Mouse (Mus musculus): ENCODE measurements around the gene Ica1. TPM values are rescaled to one million over a fixed set of nuclear protein-coding genes. Genes with fewer than 3 reads are reported as not detected.

Ica1 gene
- total RNA-seq, 2 experiments from 2014 or later: 54.6 to 57.9 TPM

DNA sequence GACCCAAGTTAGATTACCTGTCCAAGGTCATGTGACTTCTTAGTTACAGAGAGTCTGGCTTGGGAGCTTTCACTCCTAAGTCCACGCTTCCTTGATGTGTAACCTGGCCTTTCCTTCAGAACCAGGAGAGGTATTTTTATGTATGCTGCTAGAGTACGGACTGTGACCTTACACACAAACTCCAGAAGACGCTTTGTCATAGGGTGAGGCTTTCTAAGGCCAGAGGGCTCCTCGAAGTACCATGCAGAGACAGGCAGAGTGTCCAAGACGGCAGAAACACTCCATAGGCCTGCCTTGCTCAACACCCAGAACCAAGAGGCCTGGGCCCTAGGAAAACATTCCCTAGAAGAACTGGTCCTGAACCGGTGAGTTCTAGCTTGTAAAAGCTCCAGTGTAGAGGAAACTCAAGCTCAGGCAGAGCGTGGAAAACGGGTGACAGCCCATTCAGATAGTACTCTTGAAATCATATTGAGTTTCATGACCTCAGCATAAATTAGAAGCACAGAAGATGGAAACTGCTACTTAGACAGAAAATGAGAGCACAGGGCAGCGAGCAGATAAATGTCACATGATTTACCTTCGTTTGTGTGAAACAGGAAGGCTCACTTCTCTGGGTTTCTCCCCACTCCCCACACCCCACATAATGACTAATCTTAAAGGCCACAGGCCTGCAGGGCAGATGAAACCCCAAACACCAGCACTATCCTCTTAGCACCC, 129.9 kb downstream of the Ica1 start:
- DNase-seq (ENCODE audit: low spot score in 2 of 2): no peak

DNA sequence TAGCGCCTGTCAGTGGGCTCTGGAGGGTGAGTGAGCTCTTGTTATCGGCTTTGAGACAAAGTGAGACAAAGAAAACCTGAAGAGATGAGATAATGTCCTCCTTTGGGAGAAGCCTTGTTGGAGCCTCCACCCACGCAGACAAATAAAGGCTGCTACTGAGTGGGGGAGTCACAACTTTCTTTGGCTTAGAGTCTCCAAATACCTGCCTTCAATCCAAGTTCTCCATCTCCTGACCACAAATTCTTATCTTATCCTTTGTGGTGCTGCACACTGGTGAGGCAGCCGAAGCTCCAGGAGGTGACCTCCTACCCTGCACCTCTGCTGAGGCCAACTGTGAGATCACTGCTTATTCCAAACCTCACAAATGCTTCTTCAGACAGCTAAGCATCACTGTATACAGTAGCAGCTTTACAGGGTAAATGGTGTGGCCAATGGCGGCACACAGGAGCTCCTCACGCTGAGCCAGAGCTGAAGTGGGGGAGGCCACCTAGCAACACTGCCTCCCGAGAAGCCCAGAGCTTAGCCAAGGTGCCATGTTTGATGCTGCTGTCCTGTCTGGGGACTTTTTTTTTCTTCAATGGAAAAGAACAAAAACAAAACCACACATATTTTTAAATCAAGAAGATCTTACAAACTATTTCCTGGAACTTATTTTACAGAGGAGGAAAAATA, 130.6 kb downstream of the Ica1 start:
- DNase-seq (ENCODE audit: low spot score in 2 of 2): no peak

DNA sequence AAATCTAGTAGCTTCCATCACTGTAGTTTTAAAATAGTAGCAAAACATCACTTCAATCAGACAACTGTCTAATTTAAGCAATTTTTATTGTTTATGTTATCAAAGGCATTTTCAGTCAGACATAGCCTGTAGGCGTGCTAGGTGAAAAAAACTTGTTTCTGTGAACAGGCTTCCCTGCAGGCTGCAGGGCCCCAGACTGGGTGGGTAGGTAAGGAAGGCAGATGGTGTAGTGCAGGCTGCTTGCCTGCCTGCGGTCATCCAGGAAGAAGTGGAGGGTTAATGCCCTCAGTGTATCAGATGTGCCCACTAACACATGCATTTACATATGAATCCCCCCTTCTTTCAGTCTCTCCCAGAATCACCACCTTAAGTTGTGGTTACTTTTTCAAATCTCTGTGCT, 132.6 kb downstream of the Ica1 start:
- peak in 1 of 2 experiments; percentile 35 for DNase-seq (ENCODE audit: low spot score in 2 of 2)

DNA sequence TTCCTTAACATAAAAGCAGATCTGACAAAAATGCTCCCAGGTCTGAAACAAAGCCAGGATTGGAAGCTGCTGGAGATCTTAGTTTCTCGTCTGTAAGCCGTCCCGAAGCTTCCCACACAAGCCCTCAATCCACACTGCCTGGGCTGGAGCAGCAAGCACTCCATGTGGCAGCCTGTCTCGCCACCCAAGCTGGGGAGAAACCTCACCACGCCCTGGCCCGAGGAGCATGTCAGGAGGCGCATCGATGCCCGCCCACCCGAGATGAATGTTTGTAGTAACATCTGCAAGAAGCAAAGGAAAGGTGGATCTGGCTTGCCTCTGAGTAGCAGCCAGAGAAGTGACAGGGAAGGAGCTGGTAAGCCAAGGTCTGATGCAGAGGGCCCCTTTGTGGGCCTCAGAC, 133.6 kb downstream of the Ica1 start:
- peak in 1 of 2 experiments; percentile 39 for DNase-seq (ENCODE audit: low spot score in 2 of 2)

DNA sequence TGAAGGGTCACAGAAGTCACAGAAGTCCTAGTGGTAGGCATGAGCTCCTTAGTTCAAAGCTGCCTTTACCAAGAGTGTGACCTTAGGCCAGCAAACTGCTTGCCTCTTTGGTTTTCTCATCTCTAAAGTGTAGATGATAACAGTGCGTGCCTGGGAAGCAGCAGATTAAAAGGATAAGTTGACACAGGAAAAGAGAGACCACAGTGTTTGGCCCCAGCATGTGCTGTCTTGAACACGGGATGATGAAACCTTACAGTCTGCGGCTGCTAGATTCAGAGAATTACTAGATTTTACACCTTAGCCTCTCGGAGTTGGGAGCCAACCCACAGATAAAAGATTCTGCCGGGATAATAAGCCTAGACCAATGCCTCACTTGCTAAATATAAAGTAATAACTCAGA, 137.4 kb downstream of the Ica1 start:
- no peak for DNase-seq (ENCODE audit: low spot score in 2 of 2)

DNA sequence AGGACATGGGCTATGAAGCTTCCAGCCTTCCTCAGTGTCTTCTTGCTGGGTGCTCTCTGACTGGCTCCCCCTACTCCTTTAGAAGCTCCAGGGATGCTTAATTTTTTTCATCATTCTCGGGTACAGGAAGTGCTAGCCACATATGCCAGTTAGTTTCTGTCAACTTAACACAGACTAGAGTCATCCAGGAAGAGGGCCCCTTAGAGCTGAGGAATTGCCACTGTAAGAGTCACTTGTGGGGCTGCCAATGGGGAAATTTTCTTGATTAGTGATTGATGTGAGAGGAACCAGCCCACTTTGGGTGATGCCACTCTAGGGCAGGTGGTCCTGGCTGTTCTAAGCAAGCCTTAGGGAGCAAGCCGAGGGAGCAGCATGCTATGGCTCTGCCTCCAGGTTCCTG, 138.8 kb downstream of the Ica1 start:
- no peak for DNase-seq (ENCODE audit: low spot score in 2 of 2)

DNA sequence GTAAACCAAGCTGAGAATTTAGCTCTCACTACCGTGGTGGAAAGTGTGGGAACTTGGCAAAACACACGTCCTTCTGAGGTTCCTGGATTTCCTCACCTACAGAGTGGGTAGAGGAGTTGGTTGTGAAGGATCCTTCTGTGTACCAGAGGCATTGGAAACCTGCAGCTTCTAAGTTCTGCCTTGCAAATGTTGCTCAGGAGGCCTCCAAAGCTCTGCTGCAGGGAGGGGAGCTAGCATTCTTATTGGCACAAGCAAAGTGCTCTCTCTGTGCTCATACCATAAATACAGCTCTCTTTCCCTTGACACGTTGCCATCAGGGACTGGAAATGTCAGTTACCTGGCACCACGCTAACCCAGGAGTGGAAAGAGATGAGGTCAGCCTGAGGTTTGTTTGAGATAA, 139.4 kb downstream of the Ica1 start:
- DNase-seq (ENCODE audit: low spot score in 2 of 2): peak in 1 of 2 experiments; percentile 31

DNA sequence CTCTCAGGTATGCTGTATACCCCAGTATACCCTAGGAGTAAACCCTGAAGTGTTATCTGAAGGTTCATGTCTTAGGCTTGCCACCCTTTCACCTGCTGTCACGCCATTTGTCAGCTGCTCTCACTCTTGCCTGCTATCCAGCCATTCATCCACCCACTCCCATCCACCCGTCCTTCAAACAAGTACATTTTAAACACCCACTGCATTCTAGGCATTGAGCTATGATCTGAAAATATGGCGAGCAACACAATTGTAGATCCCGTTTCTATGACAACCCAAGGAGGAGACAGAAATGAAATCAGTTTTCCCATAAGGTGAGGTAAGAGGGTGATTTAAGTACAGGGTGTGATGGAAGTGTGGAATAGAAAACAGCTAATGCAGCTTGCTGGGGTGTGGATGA, 140.2 kb downstream of the Ica1 start:
- peak; percentile 31 to 69 for DNase-seq (ENCODE audit: low spot score in 2 of 2)

DNA sequence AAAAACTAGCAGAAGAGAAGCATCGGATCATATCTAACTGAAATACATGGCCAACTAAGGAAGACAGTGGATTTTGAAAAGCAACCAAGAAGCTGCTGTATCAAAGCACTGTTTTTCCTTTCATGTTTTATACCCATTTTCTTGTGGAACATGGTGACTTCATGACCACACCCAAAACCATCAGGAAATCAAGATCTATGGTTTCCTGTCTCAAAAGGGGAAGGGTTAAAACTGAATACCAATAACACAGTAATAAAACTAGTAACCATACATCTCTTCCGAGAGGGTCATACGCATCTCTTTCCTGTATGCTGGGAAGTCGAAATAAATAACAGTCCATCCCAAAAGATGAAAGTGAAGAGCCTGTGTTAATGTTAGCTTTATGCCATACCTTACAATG, 145.6 kb downstream of the Ica1 start:
- DNase-seq (ENCODE audit: low spot score in 2 of 2): no peak

DNA sequence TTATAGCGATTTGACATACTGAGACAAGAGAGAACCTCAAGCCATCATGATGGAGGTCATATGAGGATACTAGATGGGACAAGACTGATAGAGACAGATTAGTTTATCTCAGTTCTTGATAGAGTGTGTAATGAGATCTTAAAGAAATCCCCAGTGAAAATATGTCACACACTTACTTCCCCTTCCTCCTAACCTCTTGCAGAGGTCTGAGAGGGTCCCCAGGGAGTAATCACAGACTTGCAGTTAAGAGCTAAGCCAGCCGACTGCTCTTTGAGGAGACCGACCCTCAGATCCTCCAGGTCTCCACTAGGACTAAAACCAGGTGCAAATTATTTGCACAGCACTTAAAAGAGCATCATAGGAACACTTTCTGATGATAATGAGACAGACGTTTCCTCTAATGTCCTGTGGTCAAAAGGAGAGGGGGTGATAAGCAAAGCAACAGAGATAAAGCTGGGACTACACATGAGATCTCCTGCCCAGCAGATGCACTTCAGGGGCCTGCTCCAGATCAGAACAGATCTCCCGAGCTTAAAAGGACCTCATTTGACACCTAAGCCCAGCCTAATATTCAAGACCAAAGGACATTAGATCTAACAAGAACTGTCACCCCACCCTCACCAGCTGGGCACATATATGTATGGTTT, 146.2 kb downstream of the Ica1 start:
- no peak for DNase-seq (ENCODE audit: low spot score in 2 of 2)

DNA sequence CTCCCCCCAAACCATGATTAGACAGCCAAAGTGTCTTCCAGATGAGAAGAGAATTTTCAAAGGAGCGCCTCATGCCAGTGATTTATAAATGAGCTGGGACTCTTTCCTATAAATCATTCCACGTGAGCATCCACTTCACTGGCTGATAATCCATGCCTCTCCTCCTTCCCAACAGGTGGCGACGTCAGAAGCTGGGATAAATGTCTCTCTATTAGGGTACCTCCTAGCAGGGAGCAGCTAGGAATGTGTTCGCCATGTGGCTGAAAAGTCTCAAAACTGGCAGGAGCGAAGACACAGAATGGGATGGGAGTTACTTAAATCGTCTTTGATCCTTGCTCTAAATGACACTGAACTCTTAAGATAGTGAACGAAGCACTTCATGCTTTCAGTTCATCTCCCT, 146.9 kb downstream of the Ica1 start:
- no peak for DNase-seq (ENCODE audit: low spot score in 2 of 2)

DNA sequence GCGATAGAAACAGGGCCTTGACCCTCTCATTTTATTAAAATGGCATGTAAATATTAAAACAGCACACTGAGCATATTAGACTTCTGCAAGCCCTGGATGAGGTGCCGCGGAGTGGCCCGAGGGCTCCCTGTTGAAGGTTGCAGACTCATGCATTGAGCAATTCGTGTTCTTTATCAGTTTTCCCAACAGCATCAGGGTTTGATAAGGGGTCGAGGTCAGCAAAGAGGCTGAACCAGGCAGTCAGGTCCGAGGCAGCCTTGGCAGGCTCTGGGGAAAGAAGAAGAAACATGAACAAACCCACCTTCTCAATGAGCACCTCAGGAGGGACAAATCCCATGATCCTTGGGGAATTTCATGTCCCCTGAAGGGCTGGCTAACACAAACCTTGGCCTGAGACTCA, 147.8 kb downstream of the Ica1 start:
- no peak for DNase-seq (ENCODE audit: low spot score in 2 of 2)

DNA sequence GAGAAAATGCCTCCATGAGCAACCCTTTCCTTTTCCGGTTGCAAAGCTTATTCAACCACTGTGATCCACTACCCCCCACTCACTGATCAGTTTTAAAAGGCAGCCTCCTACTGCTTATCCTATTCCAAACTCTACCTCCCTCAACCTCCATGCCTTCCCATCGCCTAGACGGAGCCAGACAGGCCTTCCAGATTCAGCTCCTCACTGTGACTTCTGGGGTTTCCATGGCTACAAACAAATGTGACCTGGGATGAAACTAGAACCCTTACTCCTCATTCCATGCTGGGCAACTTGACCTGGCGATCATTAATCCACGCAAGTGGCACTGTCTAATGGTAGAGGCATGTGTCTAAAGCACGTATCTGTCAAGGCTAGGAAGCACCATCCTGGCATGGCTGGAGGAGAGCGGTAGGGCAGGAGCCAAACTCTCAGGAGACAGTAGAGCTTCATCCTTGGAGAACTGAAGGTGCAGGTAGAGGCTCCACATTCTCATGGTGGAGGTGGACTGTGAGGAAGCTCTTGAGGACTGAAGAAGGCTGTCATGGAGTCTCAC, 149.5 kb downstream of the Ica1 start:
- no peak for DNase-seq (ENCODE audit: low spot score in 2 of 2)

DNA sequence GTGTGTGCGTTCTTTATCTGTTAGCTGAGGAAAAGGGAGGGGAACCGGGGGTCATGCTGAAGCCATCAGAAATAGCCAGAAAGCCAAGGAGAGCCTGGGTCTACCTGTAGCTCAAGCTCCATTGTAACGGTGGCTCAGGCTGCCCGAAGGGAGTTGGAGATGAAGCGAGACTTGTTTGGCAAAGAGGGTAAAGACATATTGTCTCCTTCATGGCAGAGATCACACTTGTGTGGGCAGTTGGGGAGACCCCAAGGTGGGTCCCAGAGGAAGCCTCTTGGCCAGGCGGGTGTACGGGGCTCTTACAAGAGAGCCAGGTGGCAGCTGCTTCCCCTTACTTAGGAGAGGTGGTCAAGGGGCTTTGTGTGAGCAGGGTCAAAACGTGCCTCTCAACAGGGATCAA, 150.1 kb downstream of the Ica1 start:
- no peak for DNase-seq (ENCODE audit: low spot score in 2 of 2)

DNA sequence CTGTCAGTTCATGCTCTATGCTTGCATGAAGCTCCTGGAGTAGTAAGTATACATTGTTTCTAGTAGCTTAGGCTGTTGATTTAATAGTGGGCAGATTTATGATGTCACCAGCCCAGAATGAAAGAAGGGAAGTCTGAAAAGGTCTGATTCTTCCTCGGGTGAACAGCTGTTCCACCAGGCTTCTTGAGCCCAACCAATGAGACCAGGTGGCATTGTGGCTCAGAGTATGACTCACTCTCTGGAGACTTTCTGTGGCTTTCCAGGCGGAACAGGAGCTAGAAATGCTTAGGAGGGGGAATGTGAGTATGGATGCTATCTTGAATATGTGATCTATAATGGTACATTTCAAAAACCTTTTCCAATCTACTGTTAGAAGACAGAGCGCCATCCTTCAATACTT, 155.2 kb downstream of the Ica1 start:
- DNase-seq (ENCODE audit: low spot score in 2 of 2): no peak

DNA sequence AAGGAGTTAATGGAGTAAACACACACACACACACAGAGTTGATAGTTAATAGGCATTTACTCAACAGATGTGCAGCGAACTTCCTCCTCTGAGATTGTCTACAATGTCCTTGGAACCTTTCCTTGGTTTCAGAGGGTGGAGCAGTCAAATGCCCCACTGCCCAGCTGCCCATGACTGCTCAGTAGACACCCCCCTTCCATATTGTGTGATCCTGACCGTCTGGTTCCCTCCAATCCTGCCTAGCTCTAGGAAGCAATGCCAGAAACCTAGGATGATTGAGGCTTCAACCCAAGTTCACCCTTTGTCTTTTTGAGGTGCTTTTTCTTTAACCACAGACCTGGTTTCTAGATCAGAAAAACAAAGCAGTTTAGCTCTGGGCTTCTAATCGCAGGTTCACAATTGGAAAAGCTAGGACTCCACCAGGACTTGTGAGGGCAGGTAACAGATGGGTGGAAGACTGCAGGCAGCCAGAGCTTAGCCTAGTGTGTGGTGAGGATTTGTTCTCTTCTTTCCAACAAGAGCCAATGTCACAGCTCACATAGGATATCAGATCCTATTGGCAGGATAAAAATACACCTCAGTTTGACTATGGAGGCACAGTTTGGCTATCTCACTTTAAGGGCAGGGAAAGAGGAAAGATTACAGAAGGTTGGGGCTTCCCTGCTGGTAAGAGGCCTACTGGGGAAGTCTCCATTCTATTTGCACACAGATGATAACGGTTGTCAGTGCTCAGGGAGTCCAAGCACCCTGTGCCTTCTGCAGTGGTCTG, 158.5 kb downstream of the Ica1 start:
- DNase-seq (ENCODE audit: low spot score in 2 of 2): no peak

DNA sequence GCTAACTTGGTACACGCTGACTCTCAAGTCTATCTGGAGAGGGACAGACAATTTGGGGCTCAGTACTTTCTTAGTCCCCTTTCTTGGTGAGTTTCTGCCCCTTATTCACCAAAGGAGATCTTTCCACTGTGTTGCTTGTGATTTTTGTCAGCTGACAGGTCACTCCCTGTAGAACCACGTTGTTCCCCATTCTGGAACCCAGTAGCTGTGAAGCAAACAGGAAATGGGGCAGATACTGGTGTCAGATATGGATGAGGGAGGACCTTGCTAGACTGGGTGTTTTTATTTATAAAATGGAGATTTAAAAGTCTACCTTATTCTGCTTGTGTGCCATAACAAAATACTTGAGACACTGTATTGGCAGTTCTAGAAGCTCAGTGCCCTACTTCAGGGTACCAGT, 160.9 kb downstream of the Ica1 start:
- DNase-seq (ENCODE audit: low spot score in 2 of 2): no peak

DNA sequence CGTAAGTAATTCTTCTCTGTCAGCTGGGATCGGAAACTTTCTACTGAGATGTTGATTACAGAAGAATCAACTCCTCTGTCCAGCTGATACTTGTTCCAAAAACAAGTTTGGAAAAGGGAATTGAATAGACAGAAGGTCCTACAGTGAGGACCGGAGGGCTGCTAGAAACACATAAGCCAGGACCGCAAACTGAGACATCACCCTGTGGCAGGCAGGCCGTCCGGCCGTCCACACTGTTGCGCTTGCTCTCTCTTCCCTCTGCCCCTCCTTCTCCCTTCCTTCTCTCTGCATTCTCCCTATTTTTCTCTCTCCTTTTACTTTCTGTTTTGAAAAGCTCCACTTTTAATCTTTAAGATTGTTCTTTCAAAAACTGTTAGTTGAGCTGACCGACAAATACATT, 186.6 kb downstream of the Ica1 start:
- DNase-seq (ENCODE audit: low spot score in 2 of 2): no peak

DNA sequence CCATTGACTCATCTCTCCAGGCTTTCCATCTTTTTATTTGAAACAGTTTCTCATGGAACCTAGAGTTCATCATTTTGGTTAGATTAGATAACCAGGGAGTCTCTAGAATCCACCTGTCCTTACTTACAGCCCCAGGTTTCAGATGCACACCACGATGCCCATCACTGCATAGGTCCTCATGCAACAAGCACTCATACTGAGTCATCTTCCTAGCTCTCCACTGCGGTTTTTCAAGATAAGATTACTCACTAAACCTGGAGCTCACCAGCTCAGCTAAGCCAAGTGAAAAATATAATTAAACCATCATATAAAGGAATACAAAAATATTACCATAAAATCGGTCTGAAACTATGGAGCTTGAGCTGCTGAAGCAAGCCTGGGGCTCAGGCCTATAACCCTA, 194.4 kb downstream of the Ica1 start:
- no peak for DNase-seq (ENCODE audit: low spot score in 2 of 2)

DNA sequence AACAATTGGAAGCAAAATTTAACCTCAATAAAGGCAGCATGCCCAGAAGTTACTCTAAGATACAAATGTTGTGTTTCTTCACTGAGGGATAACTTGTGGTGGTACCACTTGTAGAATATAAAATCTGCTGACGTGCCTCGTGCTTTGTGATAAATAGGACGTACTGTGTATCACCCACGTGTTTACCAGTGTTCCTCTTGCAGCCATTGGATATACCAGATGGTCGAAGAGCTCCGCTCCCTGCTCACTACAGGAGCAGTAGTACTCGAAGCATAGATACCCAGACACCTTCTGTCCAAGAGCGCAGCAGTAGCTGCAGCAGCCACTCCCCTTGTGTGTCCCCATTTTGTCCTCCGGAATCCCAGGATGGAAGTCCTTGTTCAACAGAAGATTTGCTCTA, 195.9 kb downstream of the Ica1 start:
- peak; percentile 39 to 55 for DNase-seq (ENCODE audit: low spot score in 2 of 2)

Measured in layer of hippocampus, adult 18-20 months (tissue).